Mouse (Mus musculus): ENCODE results near the gene Tmem30a. TPM values are rescaled to one million over a fixed set of nuclear protein-coding genes. Genes with fewer than 3 reads are reported as not detected.

The Tmem30a gene
- polyA plus RNA-seq, 1 experiment from 2014 or later, result 131 TPM

GRCm38 (mm10) chr9:79766991-79767545, 26.2 kb downstream of the Tmem30a start:
- 94% methylated on average over 5 of the region's 5 CpGs for WGBS
- no peaks in the 10 kb centered on the region for H3K4me1 ChIP-seq (ENCODE audit: control insufficient read depth, insufficient read depth, low read length)
- DNase-seq (no peak), ATAC-seq (ENCODE audit: low FRiP score, low TSS enrichment) (no peak)
- no peak overlapping the region for H3K27ac ChIP-seq (replicated peaks; ENCODE audit: low read depth, low read length)
- H3K9ac ChIP-seq (replicated peaks; ENCODE audit: low read length), result no peak overlapping the region
- H3K36me3 ChIP-seq (ENCODE audit: control insufficient read depth, insufficient read depth, low read length), result peaks cover 4% of the 10 kb centered on the region; the same call in 1 of the 2 replicates
- H3K27me3 ChIP-seq (ENCODE audit: control insufficient read depth, insufficient read depth, low read length), result no peaks in the 10 kb centered on the region
- H3K9me3 ChIP-seq (ENCODE audit: control insufficient read depth, low read length), result no peaks in the 10 kb centered on the region
- H3K4me3 ChIP-seq (replicated peaks; ENCODE audit: low read depth, low read length), result no peak overlapping the region
- H3K4me2 ChIP-seq (ENCODE audit: low read length), result no peak overlapping the region

- Histone ChIP-seq H3K27me3 (ENCODE audit: control insufficient read depth, insufficient read depth, low read length) (no peaks in the 10 kb centered on the region), H3K27ac (replicated peaks; ENCODE audit: low read depth, low read length) (no peak overlapping the region), H3K4me3 (replicated peaks; ENCODE audit: low read depth, low read length) (no peak overlapping the region), H3K36me3 (ENCODE audit: control insufficient read depth, insufficient read depth, low read length) (peaks cover 4% of the 10 kb centered on the region; the same call in 1 of the 2 replicates), H3K9ac (replicated peaks; ENCODE audit: low read length) (no peak overlapping the region), H3K4me1 (ENCODE audit: control insufficient read depth, insufficient read depth, low read length) (no peaks in the 10 kb centered on the region), H3K9me3 (ENCODE audit: control insufficient read depth, low read length) (no peaks in the 10 kb centered on the region), H3K4me2 (ENCODE audit: low read length) (no peak overlapping the region)
- WGBS, result 90% methylated on average over 4 of the region's 4 CpGs
- ATAC-seq (ENCODE audit: low FRiP score, low TSS enrichment), result no peak
- no peak for DNase-seq
Observed at GRCm38 (mm10) chr9:79765329-79765728, 28.0 kb downstream of the Tmem30a start.

GRCm38 (mm10) chr9:79762519-79762918, 30.8 kb downstream of the Tmem30a start:
- DNase-seq (no peak), ATAC-seq (ENCODE audit: low FRiP score, low TSS enrichment) (no peak)
- no peak overlapping the region for H3K4me3 ChIP-seq (replicated peaks; ENCODE audit: low read depth, low read length)
- H3K9me3 ChIP-seq (ENCODE audit: control insufficient read depth, low read length), result no peaks in the 10 kb centered on the region
- H3K4me2 ChIP-seq (ENCODE audit: low read length), result no peak overlapping the region
- H3K4me1 ChIP-seq (ENCODE audit: control insufficient read depth, insufficient read depth, low read length), result peaks cover 7% of the 10 kb centered on the region; the same call in 1 of the 2 replicates
- 0 out of 2 replicates have a peak, but pooled peaks cover 5% of the 10 kb centered on the region for H3K36me3 ChIP-seq (ENCODE audit: control insufficient read depth, insufficient read depth, low read length)
- H3K9ac ChIP-seq (replicated peaks; ENCODE audit: low read length), result no peak overlapping the region
- no peaks in the 10 kb centered on the region for H3K27me3 ChIP-seq (ENCODE audit: control insufficient read depth, insufficient read depth, low read length)
- H3K27ac ChIP-seq (replicated peaks; ENCODE audit: low read depth, low read length), result no peak overlapping the region
- WGBS, result 85% methylated on average over 6 of the region's 6 CpGs

- H3K4me3 ChIP-seq (replicated peaks; ENCODE audit: low read depth, low read length), result peak overlapping the region; percentile 60
- WGBS, result 8% methylated on average over 14 of the region's 14 CpGs
- no peaks in the 10 kb centered on the region for H3K9me3 ChIP-seq (ENCODE audit: control insufficient read depth, low read length)
- H3K4me2 ChIP-seq (ENCODE audit: low read length), result peak overlapping the region; percentile 79
- H3K4me1 ChIP-seq (ENCODE audit: control insufficient read depth, insufficient read depth, low read length), result peaks cover 7% of the 10 kb centered on the region; the same call in 1 of the 2 replicates
- peak overlapping the region; percentile 89 for H3K27ac ChIP-seq (replicated peaks; ENCODE audit: low read depth, low read length)
- DNase-seq (no peak), ATAC-seq (ENCODE audit: low FRiP score, low TSS enrichment) (peak; percentile 59)
- no peaks in the 10 kb centered on the region for H3K27me3 ChIP-seq (ENCODE audit: control insufficient read depth, insufficient read depth, low read length)
- peaks cover 21% of the 10 kb centered on the region for H3K36me3 ChIP-seq (ENCODE audit: control insufficient read depth, insufficient read depth, low read length)
- H3K9ac ChIP-seq (replicated peaks; ENCODE audit: low read length), result peak overlapping the region; percentile 67
Observed at GRCm38 (mm10) chr9:79760076-79760475, 33.2 kb downstream of the Tmem30a start.

GRCm38 (mm10) chr9:79759385-79760005, 33.8 kb downstream of the Tmem30a start, which contains the start of gene Cox7a2:
Cox7a2 (minus strand) TSS chr9:79759878.
- DNase-seq, result peak; percentile 98
- H3K27ac ChIP-seq (replicated peaks; ENCODE audit: low read depth, low read length), result peak within 1 kb of the TSS; percentile 89
- under 1% methylated on average over 49 of the region's 49 CpGs for WGBS

GRCm38 (mm10) chr9:79755311-79755710, 38.0 kb downstream of the Tmem30a start:
- no peak overlapping the region for H3K4me2 ChIP-seq (ENCODE audit: low read length)
- H3K36me3 ChIP-seq (ENCODE audit: control insufficient read depth, insufficient read depth, low read length), result peaks cover 42% of the 10 kb centered on the region
- H3K4me3 ChIP-seq (replicated peaks; ENCODE audit: low read depth, low read length), result no peak overlapping the region
- no peaks in the 10 kb centered on the region for H3K9me3 ChIP-seq (ENCODE audit: control insufficient read depth, low read length)
- no peak overlapping the region for H3K9ac ChIP-seq (replicated peaks; ENCODE audit: low read length)
- H3K27ac ChIP-seq (replicated peaks; ENCODE audit: low read depth, low read length), result no peak overlapping the region
- DNase-seq (no peak), ATAC-seq (ENCODE audit: low FRiP score, low TSS enrichment) (no peak)
- no peaks in the 10 kb centered on the region for H3K27me3 ChIP-seq (ENCODE audit: control insufficient read depth, insufficient read depth, low read length)
- WGBS, result 93% methylated on average over 4 of the region's 4 CpGs
- H3K4me1 ChIP-seq (ENCODE audit: control insufficient read depth, insufficient read depth, low read length), result peaks cover 7% of the 10 kb centered on the region; the same call in 1 of the 2 replicates

More at GRCm38 (mm10) chr9:79759385-79760005, 33.8 kb downstream of the Tmem30a start, which contains the start of gene Cox7a2:
- peaks cover 7% of the 10 kb centered on the region; the same call in 1 of the 2 replicates for H3K4me1 ChIP-seq (ENCODE audit: control insufficient read depth, insufficient read depth, low read length)
- H3K4me2 ChIP-seq (ENCODE audit: low read length), result peak within 1 kb of the TSS; percentile 79
- H3K9me3 ChIP-seq (ENCODE audit: control insufficient read depth, low read length), result no peaks in the 10 kb centered on the region
- no peaks in the 10 kb centered on the region for H3K27me3 ChIP-seq (ENCODE audit: control insufficient read depth, insufficient read depth, low read length)
- ATAC-seq (ENCODE audit: low FRiP score, low TSS enrichment), result peak; percentile 99
- peaks cover 24% of the 10 kb centered on the region for H3K36me3 ChIP-seq (ENCODE audit: control insufficient read depth, insufficient read depth, low read length)
- peak within 1 kb of the TSS; percentile 67 for H3K9ac ChIP-seq (replicated peaks; ENCODE audit: low read length)
- H3K4me3 ChIP-seq (replicated peaks; ENCODE audit: low read depth, low read length), result peak within 1 kb of the TSS; percentile 60

GRCm38 (mm10) chr9:79751846-79752245, 41.5 kb downstream of the Tmem30a start:
- Histone ChIP-seq H3K27ac (replicated peaks; ENCODE audit: low read depth, low read length) (no peak overlapping the region), H3K9ac (replicated peaks; ENCODE audit: low read length) (no peak overlapping the region), H3K9me3 (ENCODE audit: control insufficient read depth, low read length) (no peaks in the 10 kb centered on the region), H3K27me3 (ENCODE audit: control insufficient read depth, insufficient read depth, low read length) (no peaks in the 10 kb centered on the region), H3K4me3 (replicated peaks; ENCODE audit: low read depth, low read length) (no peak overlapping the region), H3K4me1 (ENCODE audit: control insufficient read depth, insufficient read depth, low read length) (no peaks in the 10 kb centered on the region), H3K4me2 (ENCODE audit: low read length) (no peak overlapping the region), H3K36me3 (ENCODE audit: control insufficient read depth, insufficient read depth, low read length) (peaks cover 33% of the 10 kb centered on the region)
- WGBS, result 82% methylated on average over 8 of the region's 8 CpGs
- ATAC-seq (ENCODE audit: low FRiP score, low TSS enrichment) (no peak), DNase-seq (no peak)

GRCm38 (mm10) chr9:79750709-79751108, 42.6 kb downstream of the Tmem30a start:
- ATAC-seq (ENCODE audit: low FRiP score, low TSS enrichment) (no peak), DNase-seq (no peak)
- Histone ChIP-seq H3K4me1 (ENCODE audit: control insufficient read depth, insufficient read depth, low read length) (no peaks in the 10 kb centered on the region), H3K27me3 (ENCODE audit: control insufficient read depth, insufficient read depth, low read length) (no peaks in the 10 kb centered on the region), H3K4me3 (replicated peaks; ENCODE audit: low read depth, low read length) (no peak overlapping the region), H3K9me3 (ENCODE audit: control insufficient read depth, low read length) (no peaks in the 10 kb centered on the region), H3K9ac (replicated peaks; ENCODE audit: low read length) (no peak overlapping the region), H3K36me3 (ENCODE audit: control insufficient read depth, insufficient read depth, low read length) (peaks cover 28% of the 10 kb centered on the region), H3K4me2 (ENCODE audit: low read length) (no peak overlapping the region), H3K27ac (replicated peaks; ENCODE audit: low read depth, low read length) (no peak overlapping the region)
- WGBS, result 97% methylated on average over 7 of the region's 7 CpGs

GRCm38 (mm10) chr9:79745036-79745435, 48.3 kb downstream of the Tmem30a start:
- H3K4me3 ChIP-seq (replicated peaks; ENCODE audit: low read depth, low read length), result no peak overlapping the region
- no peaks in the 10 kb centered on the region for H3K27me3 ChIP-seq (ENCODE audit: control insufficient read depth, insufficient read depth, low read length)
- DNase-seq (no peak), ATAC-seq (ENCODE audit: low FRiP score, low TSS enrichment) (no peak)
- no peak overlapping the region for H3K27ac ChIP-seq (replicated peaks; ENCODE audit: low read depth, low read length)
- 36% methylated on average over 4 of the region's 4 CpGs for WGBS
- H3K36me3 ChIP-seq (ENCODE audit: control insufficient read depth, insufficient read depth, low read length), result no peaks in the 10 kb centered on the region
- H3K9me3 ChIP-seq (ENCODE audit: control insufficient read depth, low read length), result no peaks in the 10 kb centered on the region
- no peak overlapping the region for H3K4me2 ChIP-seq (ENCODE audit: low read length)
- no peak overlapping the region for H3K9ac ChIP-seq (replicated peaks; ENCODE audit: low read length)
- H3K4me1 ChIP-seq (ENCODE audit: control insufficient read depth, insufficient read depth, low read length), result no peaks in the 10 kb centered on the region

Measured in midbrain, embryonic 14.5 days (tissue).